Mouse (Mus musculus) common myeloid progenitor, adult 5-6 weeks (primary cell): ENCODE data around the gene Eif4b. TPM values are rescaled to one million over a fixed set of nuclear protein-coding genes. Genes with fewer than 3 reads are reported as not detected.

ENCODE experiments used
- ATAC-seq: replicated peaks from 2 replicates; pipeline ENCODE4 v1.8.0; 2016; ENCODE audit warnings: low read depth, mild to moderate bottlenecking, moderate TSS enrichment, inconsistent platforms; ENCODE audit not compliant: poor library complexity, severe bottlenecking
- total RNA-seq: library from RNA; stranded (forward); fragments of 200-1000, 187-1606 nt; gene quantifications from 2 replicates; pipeline ENCODE4 v1.2.3, GENCODE M21; 2017

Gene Eif4b
- total RNA-seq, 1 experiment from 2014 or later = 502 TPM

GRCm38 (mm10) chr15:102114651-102115260 is 41.2 kb downstream of the Eif4b start:
- no peak for ATAC-seq

DNA sequence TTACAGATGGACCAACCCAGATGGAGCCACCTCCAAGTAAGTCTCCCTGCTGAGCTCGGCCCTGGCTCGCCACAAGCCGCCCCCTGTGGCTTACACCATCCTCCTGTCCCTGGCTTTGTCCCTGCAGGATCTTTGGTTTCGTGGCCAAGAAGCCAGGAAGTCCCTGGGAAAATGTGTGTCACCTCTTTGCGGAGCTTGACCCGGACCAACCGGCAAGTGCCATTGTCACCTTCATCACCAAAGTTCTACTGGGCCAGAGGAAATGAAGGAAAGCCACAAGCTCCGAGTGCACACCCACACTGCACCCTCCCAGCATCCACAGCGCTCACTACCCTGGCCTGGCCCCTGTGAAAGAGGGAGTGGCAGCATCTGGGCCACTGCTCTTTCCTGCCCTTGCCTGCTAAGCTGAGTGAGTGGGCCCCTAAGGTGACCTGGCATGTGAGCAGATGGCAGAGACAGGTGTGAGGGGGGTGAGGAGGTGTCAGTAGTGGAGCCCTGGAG is 42.2 kb downstream of the Eif4b start:
- ATAC-seq = peak; percentile 57

DNA sequence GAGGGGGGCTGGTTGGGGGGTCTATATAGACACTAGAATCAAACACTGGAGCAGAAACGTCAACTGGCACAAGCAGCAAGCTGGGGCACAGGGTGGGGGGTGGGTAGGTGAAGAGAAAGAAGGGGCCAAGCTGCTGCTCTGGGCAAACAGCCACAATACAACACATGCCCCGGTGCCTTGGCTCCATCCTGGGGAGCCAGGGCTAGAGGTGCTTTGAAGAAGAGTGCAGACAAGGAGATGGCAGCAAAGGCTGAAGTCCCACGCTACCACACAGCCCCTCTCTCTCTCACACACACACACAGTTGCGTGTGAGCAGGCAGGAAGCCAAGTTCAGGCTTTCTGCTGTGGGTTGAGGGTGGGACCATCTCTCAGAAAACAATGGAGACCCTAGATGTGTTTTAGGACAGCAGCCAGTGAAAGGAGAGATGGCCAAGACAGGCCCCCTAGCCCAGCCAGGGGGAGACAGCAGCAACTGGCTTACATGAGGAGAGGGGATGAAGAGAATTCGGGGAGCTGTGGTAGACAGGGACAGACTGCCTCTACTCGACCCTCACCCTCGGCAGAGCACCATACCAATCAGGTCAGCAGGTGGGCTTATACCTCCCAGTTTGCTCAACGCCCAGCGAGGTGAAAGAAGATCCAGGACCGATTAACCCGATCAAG is 43.3 kb downstream of the Eif4b start:
- ATAC-seq = no peak

DNA sequence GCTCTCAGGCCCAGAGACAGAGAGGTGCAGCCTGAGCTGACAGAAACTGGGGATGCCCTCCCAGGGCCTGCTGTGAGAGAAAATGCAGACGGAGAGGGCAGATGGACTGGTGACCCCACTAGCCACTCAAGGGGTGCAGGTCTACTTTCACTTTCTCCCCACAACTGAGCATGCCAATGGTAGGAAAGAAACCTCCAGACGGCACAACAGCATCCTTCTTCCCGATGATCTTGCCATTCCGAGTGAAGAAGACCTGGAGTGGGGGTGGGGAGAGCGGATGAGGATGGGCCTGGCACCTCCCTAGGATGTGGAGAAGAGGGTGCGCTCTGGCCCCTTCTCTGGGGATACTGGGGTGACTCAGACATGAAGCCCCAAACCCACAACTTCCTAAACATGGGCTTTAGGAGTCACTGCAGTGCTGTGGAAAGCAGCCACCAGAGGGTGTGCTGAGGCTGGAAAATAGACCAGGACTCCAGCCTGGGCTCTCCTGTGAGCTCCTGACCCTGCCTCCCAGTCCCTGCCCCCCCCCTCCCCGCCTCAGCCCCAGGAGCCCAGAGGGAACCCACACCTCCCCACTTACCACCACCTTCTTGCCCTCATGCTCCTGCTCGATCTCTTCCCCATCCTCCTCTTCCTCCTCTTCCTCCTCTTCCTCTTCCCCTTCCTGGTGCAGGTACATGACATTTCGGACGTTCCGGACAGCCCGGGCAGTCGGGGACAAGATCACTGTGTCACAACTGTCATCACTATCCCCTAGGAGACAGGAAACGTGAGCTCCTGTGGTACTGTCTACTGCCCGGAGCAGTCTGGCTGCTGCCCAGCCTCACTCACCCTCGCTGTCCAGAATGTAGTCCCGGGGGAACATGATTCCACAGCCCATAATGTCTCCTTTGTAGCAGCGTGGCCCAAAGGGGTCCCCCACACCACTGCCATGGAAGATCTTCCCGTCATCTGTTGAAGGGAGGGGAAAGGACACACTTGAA is 44.2 kb downstream of the Eif4b start:
- no peak for ATAC-seq

GRCm38 (mm10) chr15:102118591-102118990 is 45.0 kb downstream of the Eif4b start:
- ATAC-seq = no peak

- ATAC-seq = no peak
Observed at GRCm38 (mm10) chr15:102119121-102119830, 45.7 kb downstream of the Eif4b start.

DNA sequence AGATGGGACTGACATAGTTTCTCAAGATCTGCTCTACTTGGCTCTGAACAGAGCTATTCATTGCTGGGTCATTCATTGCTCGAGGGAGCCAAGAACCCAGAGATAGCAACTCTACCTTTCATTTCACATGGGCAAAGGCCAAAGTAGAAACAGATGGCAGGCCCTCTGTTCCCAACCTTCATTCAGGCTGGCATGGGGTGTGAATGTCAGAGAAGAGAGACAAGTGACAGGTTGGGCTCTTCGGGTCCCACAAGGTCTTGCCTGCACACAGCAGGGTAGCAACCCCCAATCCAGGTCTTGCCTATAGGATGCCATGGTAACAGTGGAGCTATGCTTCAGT is 46.2 kb downstream of the Eif4b start:
- no peak for ATAC-seq

GRCm38 (mm10) chr15:102120530-102120929 is 47.0 kb downstream of the Eif4b start:
- no peak for ATAC-seq

DNA sequence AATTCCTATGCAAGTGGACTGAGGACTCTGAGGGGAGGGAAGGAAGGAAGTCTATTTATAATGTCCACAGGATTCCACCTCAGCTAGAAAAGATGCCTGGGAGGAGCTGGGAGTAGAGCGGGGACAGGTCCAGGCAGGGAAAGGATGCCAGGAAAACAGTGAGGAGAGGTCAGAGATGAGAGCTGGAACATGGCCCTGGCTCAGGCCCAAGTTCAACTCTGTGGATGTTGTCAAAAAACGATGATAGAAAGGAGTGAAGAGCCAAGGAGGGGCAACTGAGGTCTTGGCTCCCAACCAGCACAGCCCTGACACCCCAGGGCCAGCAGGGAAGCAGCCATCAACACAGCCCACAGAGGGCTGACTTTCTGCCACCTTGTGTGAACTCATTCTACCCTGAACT is 52.7 kb downstream of the Eif4b start:
- ATAC-seq = no peak

DNA sequence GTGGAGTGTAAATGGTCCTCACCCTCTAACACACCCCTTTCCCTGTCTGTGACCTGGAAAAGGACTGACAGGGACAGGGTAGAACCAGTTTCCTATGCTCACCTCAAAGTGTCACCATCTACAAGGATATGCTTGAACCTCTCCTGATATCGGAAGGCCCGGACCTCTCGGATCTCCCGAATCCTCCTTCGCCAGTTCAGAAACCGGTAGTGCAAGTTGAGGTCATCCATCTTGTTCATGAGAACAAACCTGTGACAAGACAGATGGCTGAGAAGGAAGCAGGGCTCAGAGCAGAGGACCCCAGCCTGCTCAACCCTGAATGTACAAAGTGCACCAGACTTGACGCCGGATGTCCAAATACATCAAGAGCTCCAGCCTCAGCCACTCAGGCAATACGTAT is 59.7 kb downstream of the Eif4b start:
- ATAC-seq = no peak

DNA sequence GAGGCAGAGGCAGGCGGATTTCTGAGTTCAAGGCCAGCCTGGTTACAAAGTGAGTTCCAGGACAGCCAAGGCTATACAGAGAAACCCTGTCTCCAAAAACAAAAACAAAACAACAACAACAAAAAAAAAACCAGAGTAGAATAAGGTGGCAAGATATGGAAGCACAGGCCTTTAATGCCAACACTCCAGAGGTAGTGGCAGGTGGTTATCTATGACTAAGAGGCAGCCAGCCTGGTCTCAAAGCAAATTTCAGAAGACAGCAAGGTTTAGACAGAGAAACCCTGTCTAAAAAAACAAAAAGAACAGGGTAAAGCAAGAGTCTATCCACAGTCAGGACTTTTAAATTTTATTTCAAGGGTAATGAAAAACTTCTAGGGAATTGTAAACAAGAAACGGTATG is 61.1 kb downstream of the Eif4b start:
- ATAC-seq = no peak

DNA sequence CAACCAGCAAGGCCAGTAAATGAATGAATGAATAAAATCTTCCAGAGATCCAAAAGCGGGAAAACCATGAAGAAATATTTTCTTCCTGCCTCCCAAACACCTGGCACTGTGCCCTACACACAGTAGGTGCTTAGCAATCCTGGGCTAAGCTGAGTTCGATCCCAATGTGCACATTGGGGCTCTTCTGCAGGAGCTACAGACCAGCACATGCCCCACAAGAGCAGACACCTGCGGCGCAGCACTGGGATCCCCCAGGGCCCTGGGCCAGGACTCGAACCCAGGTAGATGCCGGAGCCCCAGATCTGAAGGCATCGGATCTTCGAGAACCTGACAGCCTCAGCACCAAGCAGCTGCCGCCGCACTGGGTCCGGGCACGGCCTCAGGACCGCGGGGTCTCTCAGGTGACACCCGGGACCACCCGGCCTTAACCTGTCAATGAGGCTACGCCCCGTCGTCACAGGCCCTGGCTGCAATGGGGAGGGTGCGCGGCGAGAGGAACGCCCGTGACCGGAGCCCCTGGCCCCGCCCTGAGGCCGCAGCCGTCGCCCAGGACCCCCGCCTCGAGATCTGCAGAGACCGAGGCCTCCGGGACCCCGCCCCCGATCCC is 62.1 kb downstream of the Eif4b start:
- no peak for ATAC-seq

DNA sequence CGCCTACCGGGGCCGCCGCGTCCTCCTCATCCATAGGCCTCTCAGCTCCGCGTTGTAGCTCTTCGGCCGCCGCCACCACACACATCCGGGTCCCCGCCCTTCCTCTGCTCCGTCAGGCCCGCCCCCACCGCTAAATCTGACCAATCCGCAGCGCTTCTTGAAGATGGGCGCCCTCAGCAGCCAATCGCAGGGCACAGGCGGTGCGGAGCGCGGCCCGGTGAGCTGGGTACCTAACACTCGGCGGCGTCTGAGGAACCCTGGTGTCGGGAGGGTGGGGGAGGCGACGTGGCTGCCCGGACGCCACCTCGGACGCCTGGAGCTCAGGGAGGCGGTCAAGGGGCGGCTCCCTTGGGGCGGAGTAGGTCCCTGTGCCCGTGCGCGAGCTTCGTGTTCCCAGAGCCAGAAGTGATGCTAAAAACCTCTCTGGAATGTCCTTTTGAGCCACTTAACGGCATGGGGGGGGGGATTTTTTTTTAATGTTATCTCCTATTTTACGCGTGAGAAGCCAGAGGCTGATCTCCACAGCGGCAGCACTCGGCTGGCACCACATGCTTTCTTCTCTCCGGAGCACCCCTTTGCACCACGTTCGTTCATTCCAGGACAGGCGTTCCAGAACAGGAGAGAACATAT is 62.7 kb downstream of the Eif4b start, which contains the start of gene Spryd3:
TSS of gene Spryd3 (minus strand) at position 106 of the 630 bp plus-strand sequence.
- ATAC-seq = peak; percentile 99

- no peak for ATAC-seq
Observed at GRCm38 (mm10) chr15:102141120-102141519, 67.5 kb downstream of the Eif4b start.

GRCm38 (mm10) chr15:102142914-102143912 is 69.6 kb downstream of the Eif4b start:
- ATAC-seq = no peak

DNA sequence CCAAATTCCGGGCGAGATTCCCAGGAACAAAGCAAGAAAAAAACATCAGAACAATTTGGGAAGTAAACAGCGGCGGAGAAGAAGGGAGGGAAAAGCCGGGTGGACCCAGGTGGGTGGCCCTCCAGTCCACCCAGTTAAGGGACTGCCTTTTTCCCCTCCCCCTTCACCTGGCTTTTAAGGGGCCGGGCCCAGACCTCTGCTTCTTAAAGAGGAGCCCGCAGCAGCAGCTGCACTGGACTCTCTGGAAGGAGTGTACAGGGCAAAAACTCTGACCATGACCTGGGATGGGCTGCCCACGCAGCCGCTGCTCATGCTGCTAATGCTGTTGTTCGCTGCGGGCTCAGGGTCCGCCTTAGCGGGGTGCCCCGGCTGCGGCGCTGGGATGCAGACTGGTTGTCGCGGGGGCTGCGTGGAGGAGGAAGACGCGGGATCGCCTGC is 70.7 kb downstream of the Eif4b start, which contains the start of gene Igfbp6:
TSS of gene Igfbp6 (plus strand) at position 89 of the 438 bp plus-strand sequence.
- no peak for ATAC-seq

GRCm38 (mm10) chr15:102144726-102145125 is 71.2 kb downstream of the Eif4b start:
- ATAC-seq = no peak

- ATAC-seq = no peak
Observed at GRCm38 (mm10) chr15:102145330-102145729, 71.8 kb downstream of the Eif4b start.
